Mouse (Mus musculus) thymus, adult 2 months (tissue): ENCODE measurements around the gene Pars2. TPM values are rescaled to one million over a fixed set of nuclear protein-coding genes. Genes with fewer than 3 reads are reported as not detected.

Source experiments
- DNase-seq: peaks from one replicate; pipeline ENCODE4 v3.0.0; 2021
- H3K27ac ChIP-seq: fragments of 200-500 bp; 2 replicates; pipeline ENCODE4 v1.5.1; 2012; ENCODE audit warnings: low read length, control low read depth; ENCODE audit not compliant: control insufficient read depth, insufficient read depth
- H3K27me3 ChIP-seq: fragments of 200-500 bp; 2 replicates; pipeline ENCODE4 v1.6.1; 2012; ENCODE audit warnings: mild to moderate bottlenecking, low read length, moderate library complexity, mixed read lengths; ENCODE audit not compliant: control insufficient read depth, insufficient read depth
- H3K36me3 ChIP-seq: fragments of 200-500 bp; 2 replicates; pipeline ENCODE4 v1.6.1; 2012; ENCODE audit warnings: mild to moderate bottlenecking, low read length, moderate library complexity; ENCODE audit not compliant: control insufficient read depth, insufficient read depth
- H3K4me1 ChIP-seq: fragments of 200-500 bp; replicated peaks from 2 replicates; pipeline ENCODE4 v1.6.1; 2012; ENCODE audit warnings: low read length; ENCODE audit not compliant: control insufficient read depth, insufficient read depth
- H3K4me3 ChIP-seq: fragments of 200-500 bp; 2 replicates; pipeline ENCODE4 v1.5.1; 2012; ENCODE audit warnings: mild to moderate bottlenecking, low read length, control low read depth, moderate library complexity; ENCODE audit not compliant: control insufficient read depth, insufficient read depth
- CTCF ChIP-seq: fragments of 200-500 bp; IDR thresholded peaks from 2 replicates; pipeline ENCODE4 v1.5.1; 2012; ENCODE audit warnings: mild to moderate bottlenecking, control low read depth, low read length, moderate library complexity, borderline replicate concordance; ENCODE audit not compliant: control insufficient read depth, poor library complexity, insufficient read depth; ENCODE audit errors: extremely low read depth
- POLR2A ChIP-seq: fragments of 200-500 bp; IDR thresholded peaks from 2 replicates; pipeline ENCODE4 v1.6.1; 2012; ENCODE audit warnings: mild to moderate bottlenecking, low read length, control low read depth, moderate library complexity; ENCODE audit not compliant: control insufficient read depth, poor library complexity, insufficient read depth; ENCODE audit errors: extremely low read depth
- WGBS: fragments of 180-500 bp; shearing (Covaris S2); methylation state at CpG from one replicate; pipeline ENCODE4 v1.1.7; 2018; 5-methylcytosine and 5-hydroxymethylcytosine counted together
- polyA plus RNA-seq: library from polyadenylated mRNA; depleted of rRNA; stranded (reverse); fragments of >200 nt; gene quantifications from 2 replicates; pipeline ENCODE4 v1.2.3, GENCODE M21; 2012

Pars2 gene
- polyA plus RNA-seq, 1 experiment, result 17.3 TPM

- TF ChIP-seq POLR2A (no peak), CTCF (no peak)
- peaks cover 4% of the 10 kb centered on the region for H3K36me3 ChIP-seq
- no peak overlapping the region for H3K4me3 ChIP-seq
- no peak for DNase-seq
- H3K4me1 ChIP-seq, result peaks cover 7% of the 10 kb centered on the region
- no peak overlapping the region for H3K27ac ChIP-seq
- no peaks in the 10 kb centered on the region for H3K27me3 ChIP-seq
- WGBS, result 94% methylated on average over 3 of the region's 3 CpGs
These were observed 1.7 kb downstream of the Pars2 start for GRCm38 (mm10) chr4:106652546-106652945.

GRCm38 (mm10) chr4:106653051-106653450 is 2.2 kb downstream of the Pars2 start:
- Histone ChIP-seq H3K36me3 (peaks cover 4% of the 10 kb centered on the region), H3K27me3 (no peaks in the 10 kb centered on the region), H3K4me3 (no peak overlapping the region), H3K4me1 (peaks cover 7% of the 10 kb centered on the region), H3K27ac (no peak overlapping the region)
- TF ChIP-seq POLR2A (no peak), CTCF (no peak)
- WGBS, result 98% methylated on average over 15 of the region's 15 CpGs
- DNase-seq, result no peak

GRCm38 (mm10) chr4:106655681-106656080 is 4.8 kb downstream of the Pars2 start:
- peaks cover 7% of the 10 kb centered on the region for H3K4me1 ChIP-seq
- WGBS, result 91% methylated on average over 10 of the region's 10 CpGs
- TF ChIP-seq CTCF (no peak), POLR2A (no peak)
- no peak overlapping the region for H3K4me3 ChIP-seq
- no peak overlapping the region for H3K27ac ChIP-seq
- H3K27me3 ChIP-seq, result no peaks in the 10 kb centered on the region
- peaks cover 4% of the 10 kb centered on the region for H3K36me3 ChIP-seq
- no peak for DNase-seq

- 98% methylated on average over 5 of the region's 5 CpGs for WGBS
- H3K36me3 ChIP-seq, result peaks cover 69% of the 10 kb centered on the region
- no peak for TF ChIP-seq POLR2A
- no peak for TF ChIP-seq CTCF
- no peaks in the 10 kb centered on the region for H3K4me1 ChIP-seq
- H3K4me3 ChIP-seq, result no peak overlapping the region
- no peak for DNase-seq
- H3K27me3 ChIP-seq, result no peaks in the 10 kb centered on the region
- H3K27ac ChIP-seq, result no peak overlapping the region
These were observed 13.1 kb downstream of the Pars2 start for GRCm38 (mm10) chr4:106663956-106664470.

- TF ChIP-seq CTCF (no peak), POLR2A (no peak)
- peaks cover 76% of the 10 kb centered on the region for H3K36me3 ChIP-seq
- DNase-seq, result no peak
- H3K4me3 ChIP-seq, result no peak overlapping the region
- 96% methylated on average over 6 of the region's 6 CpGs for WGBS
- H3K27ac ChIP-seq, result no peak overlapping the region
- no peaks in the 10 kb centered on the region for H3K27me3 ChIP-seq
- no peaks in the 10 kb centered on the region for H3K4me1 ChIP-seq
These were observed 13.8 kb downstream of the Pars2 start for GRCm38 (mm10) chr4:106664697-106665096.

- Histone ChIP-seq H3K4me1 (no peaks in the 10 kb centered on the region), H3K36me3 (peaks cover 81% of the 10 kb centered on the region), H3K4me3 (no peak overlapping the region), H3K27ac (no peak overlapping the region), H3K27me3 (no peaks in the 10 kb centered on the region)
- TF ChIP-seq CTCF (no peak), POLR2A (no peak)
- 93% methylated on average over 2 of the region's 2 CpGs for WGBS
- no peak for DNase-seq
These were observed 14.4 kb downstream of the Pars2 start for GRCm38 (mm10) chr4:106665269-106665668.

GRCm38 (mm10) chr4:106665673-106666072 is 14.8 kb downstream of the Pars2 start:
- Histone ChIP-seq H3K4me3 (no peak overlapping the region), H3K27ac (no peak overlapping the region), H3K4me1 (no peaks in the 10 kb centered on the region), H3K36me3 (peaks cover 82% of the 10 kb centered on the region), H3K27me3 (no peaks in the 10 kb centered on the region)
- no peak for DNase-seq
- WGBS, result 96% methylated on average over 10 of the region's 10 CpGs
- TF ChIP-seq CTCF, result no peak
- no peak for TF ChIP-seq POLR2A
